Mouse (Mus musculus) cerebellum, adult 9-10 months (tissue): Measurements from ENCODE around the gene Carm1.
"Not testable (repeated sequence)": the region's sequence is repeated elsewhere in the genome, so short reads cannot be mapped to it uniquely, and the experiment has no call there.

ENCODE experiments used
- DNase-seq: peaks from one replicate; pipeline ENCODE4 v3.0.0; 2022

The Carm1 gene

GRCm38 (mm10) chr9:21539981-21540753, 6.5 kb upstream of the Carm1 start:
- no peak for DNase-seq

- DNase-seq = not testable (repeated sequence)
These were observed 4.7 kb upstream of the Carm1 start for GRCm38 (mm10) chr9:21542001-21542400.

GRCm38 (mm10) chr9:21545351-21545915, 1.3 kb upstream of the Carm1 start:
- no peak for DNase-seq

DNA sequence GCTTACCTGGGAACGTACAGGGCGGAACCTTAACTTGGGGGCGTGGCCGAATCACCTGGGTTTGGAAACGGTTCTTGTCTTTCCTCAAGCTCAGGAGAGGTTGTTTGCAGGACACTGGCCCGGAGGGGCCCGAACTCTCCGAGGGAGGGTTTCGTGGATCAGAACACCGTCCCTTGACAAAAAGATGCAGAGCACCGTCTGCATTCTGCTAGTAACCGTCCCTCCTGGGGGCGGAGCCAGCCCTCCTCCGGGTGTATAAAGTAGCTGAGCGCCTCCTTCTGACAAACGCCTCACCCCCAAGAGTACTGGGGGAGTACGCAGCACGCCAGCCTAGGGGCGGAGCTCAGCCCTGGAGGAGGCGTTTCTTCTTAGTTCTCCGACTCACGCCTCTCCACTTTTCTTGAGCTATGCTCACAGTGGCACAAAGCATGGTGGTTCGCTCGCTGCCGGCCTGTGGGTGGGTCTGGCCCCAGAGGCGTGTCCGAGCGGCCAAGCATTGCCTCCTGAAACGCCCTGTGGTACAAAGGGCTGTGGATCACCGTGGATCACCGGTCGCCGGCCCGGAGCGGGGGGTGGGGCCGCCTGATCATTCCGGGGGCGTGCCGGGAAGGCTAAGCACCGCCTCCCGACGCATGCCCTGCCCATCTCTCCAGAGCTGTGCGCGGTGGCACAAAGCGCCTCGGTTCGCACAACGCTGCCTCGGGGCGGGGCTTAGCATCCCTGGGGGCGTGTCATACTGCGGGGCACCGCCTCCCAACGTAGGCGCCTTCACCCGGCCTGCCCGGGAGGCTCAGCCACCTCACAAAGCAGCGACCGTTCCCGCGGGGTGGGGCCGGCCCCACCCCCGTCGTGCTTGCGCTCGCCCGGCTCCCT, 542 bp upstream of the Carm1 start:
- peak; percentile 99 for DNase-seq

GRCm38 (mm10) chr9:21547075-21547941, 614 bp downstream of the Carm1 start:
- DNase-seq = peak; percentile 79

DNA sequence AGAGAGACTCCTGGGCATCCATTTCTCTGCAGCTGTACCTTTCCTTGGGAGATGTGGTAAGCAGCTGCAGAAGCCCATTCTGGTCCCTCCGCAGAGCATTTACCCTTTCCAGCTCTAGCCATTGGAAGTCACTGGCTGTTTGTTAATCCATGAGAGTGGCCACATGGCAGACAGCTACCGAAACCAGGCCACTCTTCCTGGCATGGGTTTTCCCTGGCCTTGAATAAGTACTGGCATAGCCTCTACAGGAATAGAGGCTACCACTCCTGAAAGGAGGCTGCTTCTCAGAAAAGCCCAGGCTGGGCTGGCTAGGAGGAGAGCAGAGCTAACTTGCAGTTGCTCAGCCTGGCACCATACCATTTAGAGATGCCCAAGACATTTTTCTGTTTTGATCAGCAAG, 4.4 kb downstream of the Carm1 start:
- DNase-seq = no peak

DNA sequence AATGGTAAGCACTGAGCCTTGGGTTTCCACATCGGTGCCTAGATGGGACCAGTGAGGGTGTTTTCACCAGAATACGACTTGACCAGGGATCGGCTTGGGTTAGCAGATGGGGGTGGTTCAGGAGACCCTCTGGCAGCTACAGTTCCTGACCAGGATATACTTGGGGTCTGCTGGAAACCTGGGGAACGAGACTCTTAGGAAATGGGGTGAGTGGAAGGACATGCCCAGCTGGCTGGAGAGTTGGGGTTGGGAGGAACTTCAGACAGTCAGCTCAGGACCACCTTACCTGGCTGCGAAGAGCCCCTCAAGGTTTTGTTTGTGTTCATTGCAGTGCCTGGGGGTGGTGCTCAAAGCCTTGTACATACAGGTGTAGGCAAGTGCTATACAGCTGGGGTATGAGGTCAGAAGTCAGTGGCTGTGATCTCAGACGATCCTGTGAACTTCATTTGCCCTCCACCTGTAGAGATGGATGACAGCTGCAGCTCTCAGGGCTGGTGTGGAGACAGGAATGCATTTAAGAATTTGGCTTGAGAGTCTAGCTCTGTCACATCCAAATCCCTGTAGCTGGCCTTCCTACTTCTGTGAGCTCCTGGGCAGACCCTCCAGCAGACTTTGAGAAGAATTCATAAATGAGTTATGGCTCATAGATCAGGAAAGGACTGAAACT, 7.0 kb downstream of the Carm1 start:
- DNase-seq = no peak

DNA sequence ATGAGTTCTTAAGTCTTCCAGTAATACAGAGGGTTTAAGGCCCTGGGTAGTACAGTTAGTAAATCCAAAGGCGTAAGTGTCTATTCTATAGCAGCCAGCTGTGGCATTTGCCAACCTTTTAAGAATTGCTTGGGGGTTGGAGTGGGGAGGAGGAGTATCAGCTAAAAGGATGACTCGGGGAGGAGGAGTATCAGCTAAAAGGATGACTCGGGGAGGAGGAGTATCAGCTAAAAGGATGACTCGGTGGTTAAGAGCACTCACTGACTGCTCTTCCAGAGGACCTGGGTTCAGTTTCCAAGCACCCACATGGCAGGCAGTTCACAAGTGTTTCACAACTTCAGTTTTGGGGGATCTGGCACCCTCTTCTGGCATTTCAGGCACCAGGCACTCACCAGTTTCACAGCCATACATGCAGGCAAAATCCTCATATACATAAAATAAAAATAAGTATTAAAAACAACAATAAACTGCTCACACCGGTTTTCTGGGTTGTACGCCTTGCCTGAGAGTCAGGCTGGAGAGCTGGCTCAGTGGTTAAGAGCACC, 8.6 kb downstream of the Carm1 start:
- DNase-seq = no peak

DNA sequence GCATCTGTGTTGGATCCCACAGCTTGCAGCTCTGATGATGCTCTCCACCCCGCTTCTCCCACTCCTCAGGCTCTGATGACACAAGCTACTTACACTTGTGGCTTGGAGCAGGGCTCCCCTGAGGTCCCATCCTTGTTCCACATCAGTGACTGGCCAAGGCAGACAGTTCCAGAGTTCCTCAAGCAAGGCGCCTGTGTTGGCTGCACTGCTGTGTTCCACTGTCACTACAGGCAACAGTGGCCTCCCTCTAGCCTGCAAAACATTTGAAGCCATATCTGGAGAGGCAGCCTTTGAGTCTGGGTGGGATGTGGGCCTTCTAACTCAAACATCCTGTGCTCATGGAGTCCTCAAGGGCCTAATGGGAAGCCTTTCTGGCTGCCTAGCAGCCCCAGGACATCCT, 10.3 kb downstream of the Carm1 start:
- no peak for DNase-seq

DNA sequence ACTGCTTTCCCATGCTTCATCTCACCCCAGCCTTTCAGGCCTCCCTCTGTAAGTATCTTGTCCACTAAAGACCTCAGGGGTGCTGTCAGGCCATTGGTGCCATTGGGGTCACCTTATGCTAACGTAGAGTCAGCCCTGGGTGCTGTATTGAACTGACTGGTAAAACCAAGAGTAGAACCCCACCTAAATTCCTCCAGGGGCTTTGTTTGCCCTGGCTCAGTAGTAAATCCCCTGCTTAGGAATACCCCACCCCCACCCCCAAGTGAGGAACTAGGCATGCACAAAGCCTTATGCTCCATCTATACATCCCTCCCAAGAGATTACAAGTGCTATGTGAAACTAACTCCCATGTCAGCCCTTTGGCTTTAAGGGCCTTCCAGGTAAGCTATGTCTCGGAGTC, 10.9 kb downstream of the Carm1 start:
- DNase-seq = no peak

GRCm38 (mm10) chr9:21558366-21558765, 11.7 kb downstream of the Carm1 start:
- DNase-seq = no peak

DNA sequence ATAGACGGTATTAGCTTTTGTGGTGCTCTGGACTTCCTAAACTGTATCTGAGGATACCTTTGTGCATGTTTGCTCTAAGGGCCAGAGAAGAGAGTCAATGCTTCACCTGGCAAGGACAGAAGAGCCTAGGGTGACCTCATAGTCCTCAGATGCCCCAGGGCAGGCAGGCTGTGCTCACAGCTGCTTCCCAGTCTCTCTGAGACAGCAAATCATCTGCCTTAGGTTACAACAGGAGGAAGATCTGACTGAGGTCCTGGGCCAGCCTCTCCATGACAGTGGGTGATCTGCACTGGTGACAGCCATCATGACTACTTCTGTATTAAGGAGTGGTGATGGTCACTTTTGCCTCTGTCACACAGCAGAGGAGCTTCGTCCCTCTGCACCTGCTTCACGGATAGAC, 12.5 kb downstream of the Carm1 start:
- no peak for DNase-seq

GRCm38 (mm10) chr9:21564420-21564819, 17.7 kb downstream of the Carm1 start:
- no peak for DNase-seq

GRCm38 (mm10) chr9:21565004-21565586, 18.4 kb downstream of the Carm1 start:
- no peak for DNase-seq

DNA sequence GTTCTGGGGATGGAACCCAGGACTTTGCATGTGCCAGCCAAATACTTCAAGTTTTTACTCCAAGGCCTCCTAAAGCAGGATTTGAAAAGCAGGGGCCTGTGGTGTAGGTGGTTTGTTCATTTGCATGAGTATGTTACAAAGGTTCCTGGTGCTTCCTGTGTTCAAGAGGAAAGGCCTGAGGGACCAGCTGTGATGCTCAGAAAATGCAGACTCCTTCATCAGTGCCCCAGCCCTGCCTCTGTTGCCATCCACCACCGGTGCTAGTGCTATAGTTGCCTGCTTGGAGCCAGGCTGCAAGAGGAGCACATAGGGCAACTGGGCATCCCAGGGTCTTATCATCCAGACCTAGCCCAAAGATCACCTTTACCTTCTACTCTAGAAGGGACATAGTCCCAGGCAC, 19.8 kb downstream of the Carm1 start:
- no peak for DNase-seq

DNA sequence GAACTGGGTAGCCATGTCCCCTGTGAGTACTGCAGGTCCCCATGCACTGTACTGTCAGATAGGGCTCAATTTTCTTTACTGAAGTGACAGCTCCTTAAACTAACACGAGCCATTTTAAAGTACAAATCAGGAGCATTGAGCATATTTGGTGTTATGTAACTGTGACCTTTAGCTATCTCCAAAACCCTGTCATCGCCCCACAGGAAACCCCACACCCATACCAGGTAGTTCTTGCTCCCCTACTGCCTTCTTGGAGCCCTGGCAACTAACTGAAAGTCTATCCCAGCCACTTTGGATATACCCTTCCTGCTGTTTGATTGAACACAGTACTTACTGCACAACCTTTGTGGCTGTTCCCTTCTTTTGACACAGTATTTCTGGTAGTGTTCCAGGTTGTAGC, 20.4 kb downstream of the Carm1 start:
- DNase-seq = no peak

DNA sequence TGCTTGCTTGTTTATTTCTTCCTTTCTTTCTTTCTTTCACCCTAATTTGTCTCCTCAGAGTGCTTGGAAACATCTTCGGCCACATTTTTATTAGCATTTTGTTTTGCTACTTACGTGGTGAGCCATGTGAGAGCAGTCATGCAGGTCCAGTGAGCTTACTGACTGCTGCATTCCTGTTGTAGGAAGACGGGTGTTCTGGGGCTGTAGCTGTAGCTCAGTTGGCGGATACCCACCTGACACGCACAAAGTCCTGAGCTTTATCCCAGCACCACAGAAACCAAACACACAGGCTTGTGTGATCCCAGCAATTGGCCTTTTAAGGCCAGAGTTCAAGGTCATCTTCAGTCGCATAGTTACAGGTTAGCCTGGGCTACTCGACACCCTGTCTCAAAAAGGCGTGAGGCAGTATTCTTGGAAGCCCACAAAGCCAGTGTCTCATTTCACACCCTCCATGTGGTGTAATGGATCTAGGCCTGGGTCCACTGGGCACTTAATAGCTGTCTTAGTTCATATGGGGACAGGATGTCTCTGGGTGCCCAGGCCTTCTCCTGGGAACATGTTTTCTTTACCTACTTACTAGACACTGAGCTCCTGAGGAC, 22.1 kb downstream of the Carm1 start:
- no peak for DNase-seq

- no peak for DNase-seq
These were observed 27.5 kb downstream of the Carm1 start for GRCm38 (mm10) chr9:21574012-21574801.

DNA sequence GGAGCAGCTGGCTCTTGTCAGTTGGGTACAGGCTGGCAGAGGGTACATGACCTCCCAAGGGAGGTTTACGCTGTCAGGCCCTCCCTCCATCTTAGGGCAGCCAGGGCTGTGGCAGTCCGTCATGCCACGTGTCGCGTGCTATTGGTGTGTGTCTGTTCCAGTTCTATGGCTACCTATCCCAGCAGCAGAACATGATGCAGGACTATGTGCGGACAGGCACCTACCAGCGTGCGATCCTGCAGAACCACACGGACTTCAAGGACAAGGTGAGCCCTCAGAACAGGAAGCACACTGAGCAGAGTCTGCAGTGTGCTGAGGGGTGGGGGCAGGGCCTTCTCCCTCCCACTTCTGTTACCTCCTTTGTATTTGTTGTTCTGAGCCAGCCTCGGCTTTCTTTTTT, 28.6 kb downstream of the Carm1 start:
- DNase-seq = no peak

DNA sequence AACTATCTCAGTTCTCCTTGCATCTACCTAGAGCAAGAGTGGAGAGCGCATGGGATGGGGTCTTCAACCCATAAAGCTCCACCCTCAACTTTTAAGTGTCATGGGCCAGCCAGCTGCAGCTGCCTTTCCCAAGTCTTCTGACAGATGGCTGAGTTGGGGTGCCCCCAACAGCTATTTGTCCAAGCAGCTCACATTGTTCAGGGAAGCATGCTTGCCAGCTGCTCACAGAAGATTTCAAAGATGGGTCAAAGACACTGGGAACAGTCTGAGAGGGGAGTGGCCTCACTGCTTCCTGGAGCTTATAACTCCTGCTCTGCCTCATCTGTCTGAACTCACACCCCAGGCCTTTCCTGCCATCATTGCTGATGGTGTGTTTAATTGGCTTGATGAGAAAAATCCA, 29.6 kb downstream of the Carm1 start:
- no peak for DNase-seq
